Mouse (Mus musculus) left cerebral cortex, postnatal 25 days (tissue): Measurements from ENCODE around the gene Cyp2u1. TPM values are rescaled to one million over a fixed set of nuclear protein-coding genes. Genes with fewer than 3 reads are reported as not detected.

ENCODE experiments used
- DNase-seq, 2 experiments: peaks; one replicate each; pipeline ENCODE4 v3.0.0; 2022; ENCODE audit warnings: low spot score in 2 of 2, mixed read lengths in 1 of 2
- intact Hi-C: fragments of 180-260 bp; cut with DNase I; formaldehyde crosslinking; loops from one replicate; pipeline ENCODE4 v1.15.1; 2025
- total RNA-seq, 2 experiments: library from RNA; stranded (reverse); gene quantifications; 2 replicates each; pipeline ENCODE4 v1.2.3; 2021

The Cyp2u1 gene
- total RNA-seq, 2 experiments from 2014 or later = 14.8 to 18.5 TPM

GRCm38 (mm10) chr3:131310572-131310971, 7.5 kb upstream of the Cyp2u1 start:
- intact Hi-C loops = no loop called here
- no peak for DNase-seq

- intact Hi-C loops = no loop called here
- no peak for DNase-seq
These were observed 4.8 kb upstream of the Cyp2u1 start for GRCm38 (mm10) chr3:131307811-131308210.

GRCm38 (mm10) chr3:131306255-131306654, 3.2 kb upstream of the Cyp2u1 start:
- intact Hi-C loops = no loop called here
- DNase-seq = no peak

- DNase-seq = no peak
- intact Hi-C loops = loop anchor here (5.0 kb wide), 1 partner anchor 249 kb away; no protein-coding TSS in a partner anchor
These were observed 290 bp upstream of the Cyp2u1 start for GRCm38 (mm10) chr3:131303320-131303714.

- intact Hi-C loops = loop anchor here (5.0 kb wide), 1 partner anchor 252 kb away; no protein-coding TSS in a partner anchor
- peak in 1 of 2 experiments; percentile 39 for DNase-seq
These were observed 3.1 kb downstream of the Cyp2u1 start for GRCm38 (mm10) chr3:131299908-131300307.

GRCm38 (mm10) chr3:131299078-131299477, 3.9 kb downstream of the Cyp2u1 start:
- intact Hi-C loops = no loop called here
- DNase-seq = no peak

GRCm38 (mm10) chr3:131296893-131297292, 6.1 kb downstream of the Cyp2u1 start:
- intact Hi-C loops = no loop called here
- DNase-seq = no peak

- no peak for DNase-seq
These were observed 7.4 kb downstream of the Cyp2u1 start for GRCm38 (mm10) chr3:131295513-131296200.

GRCm38 (mm10) chr3:131294503-131294902, 8.5 kb downstream of the Cyp2u1 start:
- intact Hi-C loops = no loop called here
- DNase-seq = no peak

More at GRCm38 (mm10) chr3:131295513-131296200, 7.4 kb downstream of the Cyp2u1 start:
- intact Hi-C loops = no loop called here

- intact Hi-C loops = no loop called here
These were observed 10.1 kb downstream of the Cyp2u1 start for GRCm38 (mm10) chr3:131292959-131293358.

GRCm38 (mm10) chr3:131292349-131292748, 10.7 kb downstream of the Cyp2u1 start:
- no peak for DNase-seq
- intact Hi-C loops = no loop called here

More at GRCm38 (mm10) chr3:131292959-131293358, 10.1 kb downstream of the Cyp2u1 start:
- no peak for DNase-seq

GRCm38 (mm10) chr3:131291890-131292289, 11.1 kb downstream of the Cyp2u1 start:
- intact Hi-C loops = no loop called here
- DNase-seq = no peak

- intact Hi-C loops = no loop called here
- DNase-seq = no peak
These were observed 28.9 kb downstream of the Cyp2u1 start for GRCm38 (mm10) chr3:131274151-131274550.

- intact Hi-C loops = no loop called here
- DNase-seq = no peak
These were observed 30.5 kb downstream of the Cyp2u1 start for GRCm38 (mm10) chr3:131272374-131273100.

GRCm38 (mm10) chr3:131271559-131272373, 31.3 kb downstream of the Cyp2u1 start, which contains the start of gene Hadh:
TSS of gene Hadh (minus strand) at chr3:131272101.
- peak; percentile 73 to 77 for DNase-seq
- intact Hi-C loops = no loop called here

GRCm38 (mm10) chr3:131271157-131271556, 31.9 kb downstream of the Cyp2u1 start:
- no peak for DNase-seq
- intact Hi-C loops = no loop called here

GRCm38 (mm10) chr3:131270381-131270780, 32.6 kb downstream of the Cyp2u1 start:
- intact Hi-C loops = no loop called here
- DNase-seq = no peak

- DNase-seq = no peak
- intact Hi-C loops = no loop called here
These were observed 36.5 kb downstream of the Cyp2u1 start for GRCm38 (mm10) chr3:131266366-131267050.

GRCm38 (mm10) chr3:131265516-131265915, 37.5 kb downstream of the Cyp2u1 start:
- peak in 1 of 2 experiments; percentile 54 for DNase-seq
- intact Hi-C loops = no loop called here
